Mouse (Mus musculus): ENCODE results near the gene Hspe1. TPM values are rescaled to one million over a fixed set of nuclear protein-coding genes. Genes with fewer than 3 reads are reported as not detected.
A peak's percentile ranks its signal among the peaks of the same experiment; 100 is the strongest.
"Not testable (repeated sequence)": the region's sequence is repeated elsewhere in the genome, so short reads cannot be mapped to it uniquely, and the experiment has no call there.

Gene Hspe1
- 100 to 1,000 TPM; 111 to 118 TPM for total RNA-seq (2021)

GRCm38 (mm10) chr1:55087932-55088610 is at the start of gene Hspe1, which contains the start of gene Hspd1:
Hspe1 (plus strand) TSS chr1:55088132.
Hspd1 (minus strand) TSS chr1:55088243.
- DNase-seq: peak; percentile 98

- no peak for DNase-seq
These were observed 48.0 kb upstream of the Hspe1 start for GRCm38 (mm10) chr1:55039944-55040343.

GRCm38 (mm10) chr1:55041691-55042090 is 46.2 kb upstream of the Hspe1 start:
- DNase-seq: no peak

- DNase-seq: no peak
These were observed 45.7 kb upstream of the Hspe1 start for GRCm38 (mm10) chr1:55042246-55042645.

GRCm38 (mm10) chr1:55043164-55043563 is 44.8 kb upstream of the Hspe1 start:
- no peak for DNase-seq

- DNase-seq: no peak
These were observed 38.9 kb upstream of the Hspe1 start for GRCm38 (mm10) chr1:55048841-55049587.

GRCm38 (mm10) chr1:55051671-55052070 is 36.3 kb upstream of the Hspe1 start:
- no peak for DNase-seq

GRCm38 (mm10) chr1:55052355-55052953 is 35.5 kb upstream of the Hspe1 start, which contains the start of gene Coq10b:
Coq10b (plus strand) TSS chr1:55052770.
- peak; percentile 100 for DNase-seq

GRCm38 (mm10) chr1:55053005-55053404 is 34.9 kb upstream of the Hspe1 start:
- no peak for DNase-seq

GRCm38 (mm10) chr1:55053596-55053995 is 34.3 kb upstream of the Hspe1 start:
- DNase-seq: no peak

GRCm38 (mm10) chr1:55055322-55056115 is 32.4 kb upstream of the Hspe1 start:
- no peak for DNase-seq

GRCm38 (mm10) chr1:55058383-55058782 is 29.5 kb upstream of the Hspe1 start:
- not testable (repeated sequence) for DNase-seq

GRCm38 (mm10) chr1:55061099-55061498 is 26.8 kb upstream of the Hspe1 start:
- no peak for DNase-seq

- no peak for DNase-seq
These were observed 26.2 kb upstream of the Hspe1 start for GRCm38 (mm10) chr1:55061772-55062171.

- DNase-seq: not testable (repeated sequence)
These were observed 15.6 kb upstream of the Hspe1 start for GRCm38 (mm10) chr1:55072328-55072727.

GRCm38 (mm10) chr1:55074757-55075156 is 13.2 kb upstream of the Hspe1 start:
- no peak for DNase-seq

GRCm38 (mm10) chr1:55075652-55076394 is 12.1 kb upstream of the Hspe1 start:
- no peak for DNase-seq

GRCm38 (mm10) chr1:55076395-55076743 is 11.6 kb upstream of the Hspe1 start:
- no peak for DNase-seq

GRCm38 (mm10) chr1:55076849-55077516 is 10.9 kb upstream of the Hspe1 start:
- no peak for DNase-seq

- no peak for DNase-seq
These were observed 8.3 kb upstream of the Hspe1 start for GRCm38 (mm10) chr1:55079677-55080076.

GRCm38 (mm10) chr1:55082106-55082505 is 5.8 kb upstream of the Hspe1 start:
- DNase-seq: no peak

Measured in layer of hippocampus, postnatal 36 days (tissue).